Mouse (Mus musculus) forebrain, embryonic 16.5 days (tissue): ENCODE results near the gene Lars2. TPM values are rescaled to one million over a fixed set of nuclear protein-coding genes. Genes with fewer than 3 reads are reported as not detected.

Experiments used
- ATAC-seq: fragments of 200-750 bp; cut with Nextera tagmentation; 2 replicates; pipeline ENCODE4 v1.8.0; 2017; ENCODE audit warnings: mild to moderate bottlenecking, moderate library complexity
- H3K27ac ChIP-seq: fragments of 300-500 bp; sonication (generic); 2 replicates; pipeline ENCODE4 v1.5.1; 2014; ENCODE audit warnings: low read length, control low read depth
- H3K27me3 ChIP-seq: fragments of 300-500 bp; sonication (generic); replicated peaks from 2 replicates; pipeline ENCODE4 v1.6.1; 2014; ENCODE audit warnings: low read length; ENCODE audit not compliant: control insufficient read depth, insufficient read depth
- H3K36me3 ChIP-seq: fragments of 300-500 bp; sonication (generic); 2 replicates; pipeline ENCODE4 v1.6.1; 2014; ENCODE audit not compliant: control insufficient read depth, insufficient read depth
- H3K4me1 ChIP-seq: fragments of 300-500 bp; sonication (generic); replicated peaks from 2 replicates; pipeline ENCODE4 v1.6.1; 2014; ENCODE audit warnings: low read length; ENCODE audit not compliant: control insufficient read depth, insufficient read depth
- H3K4me2 ChIP-seq: fragments of 300-500 bp; sonication (generic); 2 replicates; pipeline ENCODE4 v1.6.1; 2014; ENCODE audit warnings: mild to moderate bottlenecking, low read length, control low read depth
- H3K4me3 ChIP-seq: fragments of 300-500 bp; sonication (generic); replicated peaks from 2 replicates; pipeline ENCODE4 v1.5.1; 2014; ENCODE audit warnings: mild to moderate bottlenecking, low read length, control low read depth
- H3K9ac ChIP-seq: fragments of 300-500 bp; sonication (generic); replicated peaks from 2 replicates; pipeline ENCODE4 v1.6.1; 2014; ENCODE audit warnings: low read depth, low read length, control low read depth
- H3K9me3 ChIP-seq: fragments of 300-500 bp; sonication (generic); 2 replicates; pipeline ENCODE4 v1.6.1; 2016; ENCODE audit warnings: low read length; ENCODE audit not compliant: control insufficient read depth
- WGBS: fragments of 180-500 bp; shearing (Covaris S2); extraction: QIAGEN DNeasy Blood & Tissue Kit; methylation state at CpG from one replicate; pipeline ENCODE4 v1.1.7; 2014; 5-methylcytosine and 5-hydroxymethylcytosine counted together
- polyA plus RNA-seq: library from polyadenylated mRNA; unstranded; fragments of >200 nt; fragmentation: Nextera tagmentation; extraction: Ambion mirVana; gene quantifications from 2 replicates; pipeline ENCODE4 v1.2.1, GENCODE M21; 2015

Gene Lars2
- polyA plus RNA-seq, 1 experiment from 2014 or later: 763 TPM

GRCm38 (mm10) chr9:123507380-123507779 is 140.7 kb downstream of the Lars2 start:
- H3K9me3 ChIP-seq: no peaks in the 10 kb centered on the region
- no peak overlapping the region for H3K4me2 ChIP-seq
- no peak for ATAC-seq
- no peak overlapping the region for H3K27ac ChIP-seq
- no peaks in the 10 kb centered on the region for H3K36me3 ChIP-seq
- no peak overlapping the region for H3K9ac ChIP-seq
- H3K4me1 ChIP-seq: no peaks in the 10 kb centered on the region; the same call in none of the 2 replicates
- no peak overlapping the region for H3K4me3 ChIP-seq
- WGBS: 86% methylated on average over 2 of the region's 2 CpGs
- no peaks in the 10 kb centered on the region for H3K27me3 ChIP-seq

DNA sequence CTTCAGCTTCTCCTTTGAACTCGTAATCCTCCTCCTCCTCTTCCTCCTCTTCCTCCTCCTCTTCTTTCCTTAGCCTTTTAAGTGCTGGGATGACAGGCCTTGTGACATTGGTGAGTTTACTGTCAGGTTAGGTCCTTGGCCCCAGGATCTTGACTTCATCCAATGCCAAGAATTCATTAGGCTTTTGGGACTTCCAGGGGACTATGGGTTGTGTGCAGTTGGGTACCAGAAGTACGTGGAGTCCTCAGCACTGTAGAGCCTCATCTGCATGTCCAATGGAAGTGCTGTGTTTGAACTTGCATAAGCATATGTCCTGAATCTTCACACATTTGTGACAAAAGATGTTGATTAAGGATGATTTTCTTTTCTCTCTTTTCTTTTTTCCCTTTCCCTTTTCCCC is 142.3 kb downstream of the Lars2 start:
- Histone ChIP-seq H3K4me1 (no peaks in the 10 kb centered on the region; the same call in 1 of the 2 replicates), H3K9ac (no peak overlapping the region), H3K9me3 (no peaks in the 10 kb centered on the region), H3K27me3 (no peaks in the 10 kb centered on the region), H3K4me3 (no peak overlapping the region), H3K4me2 (no peak overlapping the region), H3K36me3 (no peaks in the 10 kb centered on the region), H3K27ac (no peak overlapping the region)
- no peak for ATAC-seq
- 79% methylated on average over 2 of the region's 2 CpGs for WGBS

GRCm38 (mm10) chr9:123509638-123510604 is 143.2 kb downstream of the Lars2 start:
- ATAC-seq: peak; percentile 59; the same call in 1 of the 2 replicates
- Histone ChIP-seq H3K36me3 (no peaks in the 10 kb centered on the region), H3K4me3 (no peak overlapping the region), H3K27me3 (no peaks in the 10 kb centered on the region), H3K4me2 (no peak overlapping the region), H3K27ac (no peak overlapping the region; the same call in 1 of the 2 replicates), H3K9me3 (no peaks in the 10 kb centered on the region), H3K9ac (no peak overlapping the region), H3K4me1 (no peaks in the 10 kb centered on the region; the same call in 1 of the 2 replicates)
- WGBS: 77% methylated on average over 8 of the region's 8 CpGs

GRCm38 (mm10) chr9:123510926-123511325 is 144.2 kb downstream of the Lars2 start:
- 94% methylated on average over 5 of the region's 5 CpGs for WGBS
- Histone ChIP-seq H3K27ac (no peak overlapping the region), H3K27me3 (no peaks in the 10 kb centered on the region), H3K4me1 (no peaks in the 10 kb centered on the region; the same call in 1 of the 2 replicates), H3K36me3 (no peaks in the 10 kb centered on the region), H3K4me2 (no peak overlapping the region), H3K4me3 (no peak overlapping the region), H3K9ac (no peak overlapping the region), H3K9me3 (no peaks in the 10 kb centered on the region)
- no peak for ATAC-seq

Other genes with a start within 250 kb of the Lars2 start
- 0.35 and 0.76 TPM in 2 replicates for gene Clec3b, start 216.0 kb upstream of the Lars2 start, polyA plus RNA-seq
- 0.14 TPM in 2 replicates for gene Cdcp1, start 150.9 kb upstream of the Lars2 start, polyA plus RNA-seq
- gene Tmem158, start 106.2 kb upstream of the Lars2 start, polyA plus RNA-seq: 29.0 TPM in 2 replicates
- gene Limd1, start 111.8 kb downstream of the Lars2 start, polyA plus RNA-seq: 15.8 and 18.1 TPM in 2 replicates
- 54.2 and 60.3 TPM in 2 replicates for gene Sacm1l, start 162.8 kb downstream of the Lars2 start, polyA plus RNA-seq